Mouse (Mus musculus): Measurements from ENCODE around the gene Btbd17. TPM values are rescaled to one million over a fixed set of nuclear protein-coding genes. Genes with fewer than 3 reads are reported as not detected.

The Btbd17 gene
- not detected in 2 replicates for polyA plus RNA-seq (2012; ENCODE audit: insufficient read depth, insufficient read length, missing spikeins)

GRCm38 (mm10) chr11:114795848-114796322, at the start of gene Btbd17:
TSS of gene Btbd17 (minus strand) at chr11:114795945.
- TF ChIP-seq POLR2A (IDR thresholded peaks at IDR 0.05; ENCODE audit: borderline replicate concordance, low read depth, low read length): no peak
- TF ChIP-seq CTCF (IDR thresholded peaks at IDR 0.05; ENCODE audit: low read depth, low read length): no peak
- Histone ChIP-seq H3K27ac (ENCODE audit: insufficient read depth, low read depth, low read length) (no peak within 1 kb of the TSS), H3K4me3 (ENCODE audit: insufficient read depth, low read length) (peak within 1 kb of the TSS; percentile 48), H3K4me1 (ENCODE audit: control insufficient read depth, insufficient read depth, low read length) (peaks cover 13% of the 10 kb centered on the region)

- Histone ChIP-seq H3K4me3 (ENCODE audit: insufficient read depth, low read length) (no peak overlapping the region), H3K4me1 (ENCODE audit: control insufficient read depth, insufficient read depth, low read length) (peaks cover 3% of the 10 kb centered on the region; the same call in 1 of the 2 replicates), H3K27ac (ENCODE audit: insufficient read depth, low read depth, low read length) (no peak overlapping the region)
- TF ChIP-seq CTCF (IDR thresholded peaks at IDR 0.05; ENCODE audit: low read depth, low read length): no peak
Measured at GRCm38 (mm10) chr11:114844464-114845220, 48.9 kb upstream of the Btbd17 start.

- H3K4me3 ChIP-seq (ENCODE audit: insufficient read depth, low read length): no peak overlapping the region
- no peak overlapping the region for H3K27ac ChIP-seq (ENCODE audit: insufficient read depth, low read depth, low read length)
- no peak for TF ChIP-seq POLR2A (IDR thresholded peaks at IDR 0.05; ENCODE audit: borderline replicate concordance, low read depth, low read length)
- no peak for TF ChIP-seq CTCF (IDR thresholded peaks at IDR 0.05; ENCODE audit: low read depth, low read length)
- peaks cover 3% of the 10 kb centered on the region; the same call in 1 of the 2 replicates for H3K4me1 ChIP-seq (ENCODE audit: control insufficient read depth, insufficient read depth, low read length)
Measured at GRCm38 (mm10) chr11:114843818-114844463, 48.2 kb upstream of the Btbd17 start.

- peaks cover 5% of the 10 kb centered on the region for H3K4me1 ChIP-seq (ENCODE audit: control insufficient read depth, insufficient read depth, low read length)
- no peak overlapping the region for H3K4me3 ChIP-seq (ENCODE audit: insufficient read depth, low read length)
- TF ChIP-seq POLR2A (IDR thresholded peaks at IDR 0.05; ENCODE audit: borderline replicate concordance, low read depth, low read length) (no peak), CTCF (IDR thresholded peaks at IDR 0.05; ENCODE audit: low read depth, low read length) (no peak)
- H3K27ac ChIP-seq (ENCODE audit: insufficient read depth, low read depth, low read length): no peak overlapping the region
Measured at GRCm38 (mm10) chr11:114833166-114833565, 37.4 kb upstream of the Btbd17 start.

- no peak overlapping the region for H3K27ac ChIP-seq (ENCODE audit: insufficient read depth, low read depth, low read length)
- no peak overlapping the region for H3K4me3 ChIP-seq (ENCODE audit: insufficient read depth, low read length)
- peaks cover 15% of the 10 kb centered on the region for H3K4me1 ChIP-seq (ENCODE audit: control insufficient read depth, insufficient read depth, low read length)
- TF ChIP-seq CTCF (IDR thresholded peaks at IDR 0.05; ENCODE audit: low read depth, low read length): no peak
- TF ChIP-seq POLR2A (IDR thresholded peaks at IDR 0.05; ENCODE audit: borderline replicate concordance, low read depth, low read length): no peak
Measured at GRCm38 (mm10) chr11:114830433-114830773, 34.7 kb upstream of the Btbd17 start.

GRCm38 (mm10) chr11:114829499-114830432, 34.0 kb upstream of the Btbd17 start:
- TF ChIP-seq CTCF (IDR thresholded peaks at IDR 0.05; ENCODE audit: low read depth, low read length) (no peak), POLR2A (IDR thresholded peaks at IDR 0.05; ENCODE audit: borderline replicate concordance, low read depth, low read length) (no peak)
- Histone ChIP-seq H3K27ac (ENCODE audit: insufficient read depth, low read depth, low read length) (no peak overlapping the region), H3K4me1 (ENCODE audit: control insufficient read depth, insufficient read depth, low read length) (peaks cover 15% of the 10 kb centered on the region), H3K4me3 (ENCODE audit: insufficient read depth, low read length) (no peak overlapping the region)

- Histone ChIP-seq H3K4me3 (ENCODE audit: insufficient read depth, low read length) (no peak overlapping the region), H3K27ac (ENCODE audit: insufficient read depth, low read depth, low read length) (peak overlapping the region; percentile 9; the same call in 1 of the 2 replicates), H3K4me1 (ENCODE audit: control insufficient read depth, insufficient read depth, low read length) (peaks cover 12% of the 10 kb centered on the region)
- TF ChIP-seq CTCF (IDR thresholded peaks at IDR 0.05; ENCODE audit: low read depth, low read length) (no peak), POLR2A (IDR thresholded peaks at IDR 0.05; ENCODE audit: borderline replicate concordance, low read depth, low read length) (no peak)
Measured at GRCm38 (mm10) chr11:114826686-114827085, 30.9 kb upstream of the Btbd17 start.

GRCm38 (mm10) chr11:114823199-114823725, 27.5 kb upstream of the Btbd17 start:
- TF ChIP-seq CTCF (IDR thresholded peaks at IDR 0.05; ENCODE audit: low read depth, low read length): no peak
- TF ChIP-seq POLR2A (IDR thresholded peaks at IDR 0.05; ENCODE audit: borderline replicate concordance, low read depth, low read length): no peak
- no peak overlapping the region for H3K27ac ChIP-seq (ENCODE audit: insufficient read depth, low read depth, low read length)
- peaks cover 28% of the 10 kb centered on the region for H3K4me1 ChIP-seq (ENCODE audit: control insufficient read depth, insufficient read depth, low read length)

GRCm38 (mm10) chr11:114822727-114823126, 27.0 kb upstream of the Btbd17 start:
- H3K27ac ChIP-seq (ENCODE audit: insufficient read depth, low read depth, low read length): no peak overlapping the region
- no peak for TF ChIP-seq POLR2A (IDR thresholded peaks at IDR 0.05; ENCODE audit: borderline replicate concordance, low read depth, low read length)
- TF ChIP-seq CTCF (IDR thresholded peaks at IDR 0.05; ENCODE audit: low read depth, low read length): no peak
- H3K4me1 ChIP-seq (ENCODE audit: control insufficient read depth, insufficient read depth, low read length): peaks cover 33% of the 10 kb centered on the region
- no peak overlapping the region for H3K4me3 ChIP-seq (ENCODE audit: insufficient read depth, low read length)

More at GRCm38 (mm10) chr11:114823199-114823725, 27.5 kb upstream of the Btbd17 start:
- H3K4me3 ChIP-seq (ENCODE audit: insufficient read depth, low read length): no peak overlapping the region
